Mouse (Mus musculus) CH12.LX (cell line): ENCODE measurements at regions not wholly inside any gene's neighbourhood (a gene's known extent, or its start where the extent isn't known, plus 50 kb on each side); places are given as distances from the start of the nearest gene placed in this dataset.

Experiments
- DNase-seq: peaks from one replicate; pipeline ENCODE4 v3.0.0-alpha.2; 2013; ENCODE audit errors: extremely low read depth
- H3K27ac ChIP-seq: 2 replicates; pipeline ENCODE4 v1.5.1; 2012; ENCODE audit warnings: low read depth, mild to moderate bottlenecking, control low read depth, moderate library complexity; ENCODE audit not compliant: insufficient read depth
- H3K27me3 ChIP-seq: replicated peaks from 2 replicates; pipeline ENCODE3; 2012; ENCODE audit warnings: inconsistent platforms
- H3K36me3 ChIP-seq, 2 experiments: replicated peaks in 1 of 2; 2 replicates each; pipeline versions ENCODE3 to v1.6.1; 2012; ENCODE audit warnings: inconsistent platforms in 1 of 2, low read length in 1 of 2, mild to moderate bottlenecking in 1 of 2, mixed read lengths in 1 of 2, moderate library complexity in 1 of 2; ENCODE audit not compliant: control insufficient read depth in 1 of 2, insufficient read depth in 1 of 2
- H3K4me1 ChIP-seq, 2 experiments: 2 replicates each; pipeline ENCODE4 v1.6.1; 2012; ENCODE audit warnings: inconsistent platforms in 1 of 2, moderate library complexity in 1 of 2; ENCODE audit not compliant: insufficient read depth in 2 of 2, control insufficient read depth in 1 of 2
- H3K4me2 ChIP-seq: 2 replicates; pipeline ENCODE4 v1.6.1; 2012; ENCODE audit warnings: low read depth, mild to moderate bottlenecking, control low read depth; ENCODE audit not compliant: poor library complexity, insufficient read depth, severe bottlenecking
- H3K4me3 ChIP-seq, 3 experiments: fragments of 150-350 bp in 1 of 3; sonication (generic) in 1 of 3; replicated peaks in 1 of 3; 2 replicates each; pipeline versions ENCODE3 to v1.5.1; 2011 to 2012; ENCODE audit warnings: low read depth in 2 of 3, low read length in 2 of 3, mild to moderate bottlenecking in 2 of 3, moderate library complexity in 2 of 3, control low read depth in 1 of 3, improper control_type of control experiment in 1 of 3, inconsistent platforms in 1 of 3, mixed read lengths in 1 of 3; ENCODE audit not compliant: poor library complexity in 1 of 3
- H3K79me2 ChIP-seq: replicated peaks from 2 replicates; pipeline ENCODE4 v1.6.1; 2012; ENCODE audit warnings: mild to moderate bottlenecking, moderate library complexity; ENCODE audit not compliant: control insufficient read depth, poor library complexity, insufficient read depth, severe bottlenecking; ENCODE audit errors: extremely low read depth
- H3K9ac ChIP-seq: 2 replicates; pipeline ENCODE4 v1.6.1; 2012; ENCODE audit warnings: low read depth, mild to moderate bottlenecking, control low read depth, moderate library complexity; ENCODE audit not compliant: insufficient read depth
- H3K9me3 ChIP-seq: replicated peaks from 2 replicates; pipeline ENCODE3; 2012; ENCODE audit warnings: low read length, inconsistent platforms, mixed read lengths
- BHLHE40 ChIP-seq: IDR thresholded peaks from 2 replicates; pipeline ENCODE4 v1.6.1; 2011; ENCODE audit warnings: mild to moderate bottlenecking, low read depth, low read length, improper control_type of control experiment
- CHD1 ChIP-seq: IDR thresholded peaks from 2 replicates; pipeline ENCODE4 v1.6.1; 2012; ENCODE audit warnings: low read depth, low read length, improper control_type of control experiment, inconsistent platforms
- EP300 ChIP-seq: IDR thresholded peaks from 2 replicates; pipeline ENCODE4 v1.6.1; 2011; ENCODE audit warnings: low read length, improper control_type of control experiment
- HCFC1 ChIP-seq: IDR thresholded peaks from 2 replicates; pipeline ENCODE4 v1.6.1; 2012; ENCODE audit warnings: low read depth, mild to moderate bottlenecking, inconsistent platforms, low read length, improper control_type of control experiment
- IRF4 ChIP-seq: IDR thresholded peaks from 2 replicates; pipeline ENCODE4 v1.6.1; 2014; ENCODE audit warnings: low read depth, mild to moderate bottlenecking, inconsistent platforms, low read length, improper control_type of control experiment
- JUN ChIP-seq: IDR thresholded peaks from 2 replicates; pipeline ENCODE4 v1.6.1; 2011; ENCODE audit warnings: low read depth, mild to moderate bottlenecking, low read length, improper control_type of control experiment, moderate library complexity; ENCODE audit not compliant: insufficient read depth
- JUND ChIP-seq: conservative IDR thresholded peaks from 2 replicates; pipeline ENCODE4 v1.6.1; 2011; ENCODE audit warnings: low read depth, low read length, improper control_type of control experiment
- KAT2A ChIP-seq: IDR thresholded peaks from 2 replicates; pipeline ENCODE4 v1.6.1; 2012; ENCODE audit warnings: low read length, improper control_type of control experiment, inconsistent platforms; ENCODE audit not compliant: insufficient replicate concordance
- MAFK ChIP-seq: IDR thresholded peaks from 2 replicates; pipeline ENCODE4 v1.6.1; 2011; ENCODE audit warnings: low read length, improper control_type of control experiment; ENCODE audit not compliant: insufficient replicate concordance
- MAZ ChIP-seq: IDR thresholded peaks from 2 replicates; pipeline ENCODE4 v1.6.1; 2012; ENCODE audit warnings: low read depth, mild to moderate bottlenecking, inconsistent platforms, low read length, improper control_type of control experiment, moderate library complexity
- MEF2A ChIP-seq: IDR thresholded peaks from 2 replicates; pipeline ENCODE4 v1.6.1; 2014; ENCODE audit warnings: low read depth, mild to moderate bottlenecking, inconsistent platforms, low read length, improper control_type of control experiment, borderline replicate concordance
- POLR2AphosphoS2 ChIP-seq: IDR thresholded peaks from 2 replicates; pipeline ENCODE4 v1.6.1; 2011; ENCODE audit warnings: low read depth, low read length, improper control_type of control experiment
- RAD21 ChIP-seq: IDR thresholded peaks from 2 replicates; pipeline ENCODE4 v1.6.1; 2011; ENCODE audit warnings: low read depth, mild to moderate bottlenecking, low read length, improper control_type of control experiment, moderate library complexity
- SMC3 ChIP-seq: IDR thresholded peaks from 2 replicates; pipeline ENCODE4 v1.6.1; 2011; ENCODE audit warnings: low read depth, low read length, improper control_type of control experiment
- TCF12 ChIP-seq: IDR thresholded peaks from 2 replicates; pipeline ENCODE4 v1.6.1; 2014; ENCODE audit warnings: low read depth, mild to moderate bottlenecking, inconsistent platforms, low read length, improper control_type of control experiment
- USF1 ChIP-seq: IDR thresholded peaks from 2 replicates; pipeline ENCODE4 v1.6.1; 2014; ENCODE audit warnings: low read depth, mild to moderate bottlenecking, inconsistent platforms, low read length, improper control_type of control experiment
- ZKSCAN1 ChIP-seq: IDR thresholded peaks from 2 replicates; pipeline ENCODE4 v1.6.1; 2012; ENCODE audit warnings: low read depth, inconsistent platforms, low read length, improper control_type of control experiment, borderline replicate concordance
- ZNF384 ChIP-seq: IDR thresholded peaks from 2 replicates; pipeline ENCODE4 v1.6.1; 2012; ENCODE audit warnings: low read depth, low read length, improper control_type of control experiment, inconsistent platforms
- dilution Hi-C: fragments of 300-500 bp; cut with MboI; formaldehyde crosslinking; loops from 2 replicates; pipeline ENCODE4 v1.14.3; 2020; ENCODE audit warnings: low sequenced_read_pairs; ENCODE audit not compliant: extremely low pct_unique_long_range_greater_than_20kb, extremely low pct_ligation_motif_present
- in situ Hi-C: fragments of 300-500 bp; cut with MboI; formaldehyde crosslinking; loops from 3 replicates; pipeline ENCODE4 v1.14.3; 2019; ENCODE audit warnings: low sequenced_read_pairs, low pct_ligation_motif_present, low pct_unique_long_range_greater_than_20kb, mixed read lengths

DNA sequence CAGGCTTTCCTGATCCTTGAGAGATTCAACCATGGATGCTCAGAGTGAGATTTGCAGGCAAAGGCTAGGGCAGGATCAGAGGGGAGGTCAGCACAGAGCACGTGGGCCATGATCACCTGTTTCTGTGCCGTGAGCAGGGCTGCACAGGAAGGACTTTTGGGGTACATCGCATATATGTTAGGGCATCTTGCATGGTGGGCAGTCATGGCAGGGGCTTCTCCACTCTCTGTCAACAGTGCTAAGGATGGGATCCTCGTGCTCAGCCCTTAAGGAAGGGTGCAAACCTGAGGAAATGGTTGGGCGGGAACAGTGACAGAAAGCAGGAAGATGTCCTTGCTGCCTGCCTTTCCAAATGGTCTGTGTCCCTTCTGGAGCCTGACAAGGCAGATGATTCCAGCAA lies 106.2 kb downstream of the Zfp706 start:
- no peak overlapping the region for H3K9ac ChIP-seq
- no peaks in the 10 kb centered on the region for H3K79me2 ChIP-seq
- H3K9me3 ChIP-seq: peaks cover 10% of the 10 kb centered on the region
- H3K4me1 ChIP-seq: peaks cover 0 to 17% of the 10 kb centered on the region in 2 experiments; a peak in 2 of 4 replicates
- H3K27me3 ChIP-seq: no peaks in the 10 kb centered on the region
- TF ChIP-seq USF1 (no peak), JUND (no peak), HCFC1 (no peak), JUN (no peak), MAFK (no peak), IRF4 (no peak), ZNF384 (no peak), CHD1 (no peak), MEF2A (no peak), SMC3 (no peak), MAZ (no peak), POLR2AphosphoS2 (no peak), BHLHE40 (no peak), EP300 (no peak), KAT2A (no peak), ZKSCAN1 (no peak)
- TF ChIP-seq, all 38 proteins: peak for 0
- H3K36me3 ChIP-seq: no peaks in the 10 kb centered on the region
- no peak overlapping the region for H3K4me2 ChIP-seq
- H3K27ac ChIP-seq: no peak overlapping the region
- in situ Hi-C loops (no loop called here), dilution Hi-C loops (no loop called here)
- H3K4me3 ChIP-seq: no peak overlapping the region
- DNase-seq: no peak

DNA sequence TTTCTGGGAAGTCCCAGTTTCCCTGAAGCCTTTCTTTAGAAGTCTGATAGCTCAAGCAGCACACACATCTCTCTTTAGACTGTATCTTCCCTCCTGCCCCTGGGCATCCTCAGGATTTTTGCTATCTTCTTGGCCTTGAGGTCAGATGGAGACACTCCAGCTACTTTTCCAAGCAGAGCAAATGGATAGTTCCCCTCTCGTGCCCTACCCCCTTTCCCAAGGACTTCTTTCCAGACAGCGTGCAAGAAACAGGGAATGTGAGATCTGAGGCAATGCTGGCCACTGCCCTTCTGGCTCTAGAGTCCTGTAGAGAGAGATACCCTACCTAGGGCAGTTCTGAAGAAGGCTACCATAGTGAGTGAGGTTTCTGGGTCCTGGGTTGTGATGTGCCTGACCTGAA lies 106.6 kb downstream of the Zfp706 start:
- in situ Hi-C loops: no loop called here
- Histone ChIP-seq H3K27me3 (no peaks in the 10 kb centered on the region), H3K4me3 (no peak overlapping the region), H3K36me3 (no peaks in the 10 kb centered on the region), H3K27ac (no peak overlapping the region), H3K79me2 (no peaks in the 10 kb centered on the region), H3K9ac (no peak overlapping the region), H3K9me3 (peaks cover 10% of the 10 kb centered on the region), H3K4me2 (no peak overlapping the region), H3K4me1 (peaks cover 0 to 21% of the 10 kb centered on the region in 2 experiments; a peak in 2 of 4 replicates)
- dilution Hi-C loops: no loop called here
- DNase-seq: no peak
- TF ChIP-seq ZKSCAN1 (no peak), RAD21 (no peak), KAT2A (no peak), POLR2AphosphoS2 (no peak), EP300 (no peak), CHD1 (no peak), TCF12 (no peak)
